Mouse (Mus musculus) myocyte (in vitro differentiated cells): ENCODE measurements around the gene Gtse1.

Experiments
- CEBPB ChIP-seq: IDR thresholded peaks from 2 replicates; pipeline ENCODE4 v1.6.1; 2011; ENCODE audit warnings: mild to moderate bottlenecking, moderate library complexity; ENCODE audit not compliant: poor library complexity, insufficient read depth, severe bottlenecking
- E2F4 ChIP-seq: IDR thresholded peaks from one replicate; pipeline ENCODE4 v1.6.1; 2011; ENCODE audit warnings: mild to moderate bottlenecking, control low read depth, moderate library complexity; ENCODE audit not compliant: insufficient read depth
- MAX ChIP-seq: IDR thresholded peaks from one replicate; pipeline ENCODE4 v1.6.1; 2011; ENCODE audit warnings: low read depth, mild to moderate bottlenecking, control low read depth
- MYOD1 ChIP-seq, 3 experiments: IDR thresholded peaks; one replicate each; pipeline ENCODE4 v1.6.1; 2011; ENCODE audit warnings: control low read depth in 2 of 3, low read depth in 2 of 3, mild to moderate bottlenecking in 2 of 3, moderate library complexity in 1 of 3; ENCODE audit not compliant: insufficient read length in 2 of 3, control insufficient read depth in 1 of 3
- MYOG ChIP-seq, 3 experiments: IDR thresholded peaks; one replicate each; pipeline ENCODE4 v1.6.1; 2011; ENCODE audit warnings: control low read depth in 2 of 3, low read depth in 2 of 3, mild to moderate bottlenecking in 2 of 3; ENCODE audit not compliant: insufficient read length in 2 of 3, control insufficient read depth in 1 of 3, insufficient read depth in 1 of 3
- POLR2A ChIP-seq: IDR thresholded peaks from one replicate; pipeline ENCODE4 v1.6.1; 2011; ENCODE audit warnings: low read depth, mild to moderate bottlenecking, control low read depth, moderate library complexity; ENCODE audit not compliant: insufficient read length
- POLR2AphosphoS2 ChIP-seq: IDR thresholded peaks from one replicate; pipeline ENCODE4 v1.6.1; 2011; ENCODE audit warnings: low read depth, control low read depth; ENCODE audit not compliant: insufficient read length
- REST ChIP-seq: IDR thresholded peaks from one replicate; pipeline ENCODE4 v1.6.1; 2011; ENCODE audit warnings: mild to moderate bottlenecking, control low read depth, moderate library complexity; ENCODE audit not compliant: insufficient read depth, insufficient read length
- SRF ChIP-seq: IDR thresholded peaks from one replicate; pipeline ENCODE4 v1.6.1; 2011; ENCODE audit warnings: low read depth; ENCODE audit not compliant: control insufficient read depth, insufficient read length
- TCF12 ChIP-seq: IDR thresholded peaks from one replicate; pipeline ENCODE4 v1.6.1; 2011; ENCODE audit warnings: mild to moderate bottlenecking, control low read depth; ENCODE audit not compliant: poor library complexity, insufficient read depth, severe bottlenecking
- TCF3 ChIP-seq: IDR thresholded peaks from one replicate; pipeline ENCODE4 v1.6.1; 2011; ENCODE audit warnings: low read depth, control low read depth; ENCODE audit not compliant: insufficient read length
- USF1 ChIP-seq: IDR thresholded peaks from one replicate; pipeline ENCODE4 v1.6.1; 2011; ENCODE audit warnings: low read depth, mild to moderate bottlenecking, control low read depth, moderate library complexity

DNA sequence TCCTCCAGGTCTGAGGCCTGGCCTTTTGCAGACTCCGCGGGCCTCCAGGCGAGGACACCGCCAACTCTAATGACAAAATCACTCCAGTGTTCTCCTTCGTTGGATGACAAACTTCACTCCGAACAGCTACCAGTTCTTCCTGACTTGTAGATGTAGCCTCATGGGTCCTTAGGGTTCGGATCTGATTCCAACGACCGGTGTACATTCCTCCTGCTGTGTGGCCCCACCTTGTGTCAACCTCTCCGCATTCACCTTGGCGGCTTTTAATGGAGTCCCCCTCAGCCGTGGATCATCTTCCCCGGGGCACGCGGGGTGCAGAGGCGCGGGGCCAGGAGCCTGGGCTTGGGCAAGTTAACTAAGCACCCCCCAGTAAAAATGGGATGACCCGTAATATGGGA lies 20.0 kb downstream of the Gtse1 start:
- TF ChIP-seq POLR2AphosphoS2 (no peak), SRF (no peak), POLR2A (no peak), TCF12 (no peak), MAX (no peak), REST (no peak), TCF3 (no peak), MYOD1 (IDR thresholded peaks at IDR 0.05; ENCODE audit: control insufficient read depth in 1 of 3, insufficient read length in 2 of 3, low read depth in 2 of 3) (no peak), E2F4 (no peak), USF1 (no peak), CEBPB (no peak), MYOG (IDR thresholded peaks at IDR 0.05; ENCODE audit: control insufficient read depth in 1 of 3, insufficient read depth in 1 of 3, insufficient read length in 2 of 3, low read depth in 2 of 3) (no peak)
